Mouse (Mus musculus): ENCODE measurements at regions not wholly inside any gene's neighbourhood (a gene's known extent, or its start where the extent isn't known, plus 50 kb on each side); places are given as distances from the start of the nearest gene placed in this dataset.

DNA sequence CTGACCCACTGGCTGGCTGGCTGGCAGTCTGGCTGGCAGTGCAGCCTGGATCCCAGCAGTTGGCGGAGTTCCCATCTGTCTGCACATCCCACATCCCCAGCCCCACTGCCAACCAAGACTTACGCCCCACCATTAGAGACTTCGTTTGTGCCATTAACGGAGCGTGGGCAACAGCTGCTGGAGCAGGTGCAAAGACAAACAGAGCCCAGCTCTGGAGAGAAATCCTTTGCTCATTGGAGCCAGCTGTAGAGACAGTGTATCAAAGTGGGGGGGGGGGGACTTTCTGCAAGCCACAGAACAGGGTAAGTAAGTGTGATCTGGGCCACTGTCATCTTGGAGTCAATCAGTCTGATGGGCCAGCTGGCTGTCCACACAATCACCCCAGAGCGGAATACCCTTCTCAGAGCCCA is 52.3 kb downstream of the Rplp1 start:
- no peak for DNase-seq (ENCODE audit: low spot score)

DNA sequence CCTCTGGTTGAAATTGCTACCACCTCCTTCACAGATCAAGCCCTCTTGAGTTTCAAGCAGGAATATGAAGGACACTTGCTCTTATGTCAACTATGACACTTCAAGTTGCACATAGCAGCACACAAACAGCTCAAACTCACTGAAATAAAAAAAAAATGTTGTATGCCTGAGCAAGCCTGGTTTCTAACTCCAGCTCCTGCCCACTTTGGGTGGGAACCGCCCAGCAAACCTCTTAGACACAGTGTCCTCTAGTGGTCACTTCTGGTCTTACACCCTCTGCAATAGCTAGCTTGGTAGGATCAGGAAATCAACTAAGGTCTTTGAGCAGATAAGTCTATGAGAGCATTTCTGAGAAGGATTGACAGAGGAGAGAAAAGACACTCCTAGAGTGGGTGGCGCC is 54.2 kb downstream of the Rplp1 start:
- DNase-seq (ENCODE audit: low spot score), result peak; percentile 31

DNA sequence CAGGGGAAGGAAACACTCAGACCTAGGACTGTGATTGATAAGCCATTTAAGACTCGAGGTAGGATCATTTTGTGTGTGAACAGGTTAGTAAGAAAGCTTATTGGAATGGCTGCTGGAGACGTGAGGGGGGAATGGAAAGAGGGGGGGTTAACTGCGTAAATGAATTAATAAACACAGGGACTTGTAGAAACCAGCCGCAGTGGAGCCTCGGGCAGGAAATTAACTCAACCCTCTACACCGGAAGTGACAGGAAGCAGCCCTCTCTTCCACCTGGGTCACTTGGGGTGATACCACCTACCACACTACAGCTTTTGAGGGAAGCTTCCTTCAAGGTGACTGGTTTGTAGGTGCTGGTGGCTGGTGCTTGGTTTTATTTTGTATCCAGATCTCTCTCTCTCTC is 54.9 kb downstream of the Rplp1 start:
- no peak for DNase-seq (ENCODE audit: low spot score)

DNA sequence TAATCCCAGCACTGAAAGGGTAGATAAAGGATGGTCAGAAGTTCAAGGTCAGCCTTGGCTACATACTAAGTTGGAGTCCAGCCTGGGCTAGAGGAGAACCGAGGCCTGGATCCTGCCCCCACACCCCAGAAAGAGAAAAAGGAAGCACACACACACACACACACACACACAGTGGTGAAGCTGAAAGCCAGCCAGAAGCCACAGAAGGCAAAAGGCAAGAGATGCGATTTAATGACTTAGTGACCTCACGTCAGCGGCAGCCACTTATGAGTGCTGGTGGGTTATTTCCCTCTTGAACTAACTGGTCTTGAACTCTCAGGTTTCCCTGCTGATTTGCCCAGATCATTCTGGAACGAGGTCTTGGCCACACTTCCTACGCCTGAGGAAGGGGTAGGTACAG is 56.5 kb downstream of the Rplp1 start:
- no peak for DNase-seq (ENCODE audit: low spot score)

DNA sequence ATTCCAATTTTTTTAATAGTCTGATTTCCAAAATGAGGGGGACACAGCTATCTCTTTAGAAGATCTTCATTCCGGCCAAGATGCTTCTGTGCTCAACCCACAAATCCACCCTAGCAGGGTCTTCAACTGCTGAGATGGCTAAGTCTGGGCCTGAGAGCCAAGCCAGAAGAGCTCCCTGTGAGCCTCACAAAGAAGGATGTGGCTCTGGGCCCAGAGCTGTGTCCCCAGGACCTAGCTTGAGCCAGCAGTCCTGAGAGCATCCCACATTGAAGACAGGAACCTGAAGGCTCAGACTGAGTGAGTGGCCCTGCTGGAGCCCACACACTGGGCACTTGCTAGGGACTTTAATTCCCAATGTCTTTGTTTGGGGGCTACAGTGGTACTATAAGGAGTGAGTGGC is 57.7 kb downstream of the Rplp1 start:
- DNase-seq (ENCODE audit: low spot score), result no peak

DNA sequence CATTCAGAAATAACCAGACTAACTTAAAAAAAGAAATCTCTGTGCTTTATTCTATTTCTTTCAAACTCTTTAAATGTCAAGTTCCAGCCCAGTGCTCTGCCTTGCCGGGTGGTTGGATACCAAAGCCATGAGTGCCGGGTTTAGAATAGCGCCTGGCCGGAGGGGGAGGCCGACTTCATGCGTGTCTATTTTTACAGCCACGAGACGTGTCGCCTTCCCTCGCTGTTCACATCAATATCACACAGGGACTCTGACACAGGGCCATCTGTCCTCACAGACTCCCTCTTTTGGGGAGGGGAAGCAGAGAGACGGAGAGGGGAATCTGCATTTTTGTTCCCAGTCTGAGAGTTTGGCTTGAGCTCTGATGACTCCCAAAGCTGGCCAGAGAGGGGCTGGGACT is 58.7 kb downstream of the Rplp1 start:
- no peak for DNase-seq (ENCODE audit: low spot score)

DNA sequence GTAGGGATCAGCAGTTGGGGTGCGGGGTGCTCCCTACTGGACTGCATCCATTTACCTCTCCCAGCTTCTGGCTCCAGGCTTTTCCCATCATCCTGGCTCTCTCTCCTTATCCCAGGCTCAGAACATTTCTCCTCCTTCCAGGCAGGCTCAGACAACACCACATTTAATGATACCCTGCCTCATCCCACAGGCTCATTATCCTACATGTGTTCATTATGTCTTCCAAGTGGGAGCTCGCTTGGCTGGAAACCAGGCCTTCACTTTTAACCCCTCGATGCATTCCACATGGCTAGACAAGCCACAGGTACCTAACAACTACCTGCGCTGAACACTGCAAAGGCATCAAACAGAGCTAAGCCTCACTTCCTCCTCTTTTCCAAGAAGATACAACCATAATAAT is 60.5 kb downstream of the Rplp1 start:
- no peak for DNase-seq (ENCODE audit: low spot score)

DNA sequence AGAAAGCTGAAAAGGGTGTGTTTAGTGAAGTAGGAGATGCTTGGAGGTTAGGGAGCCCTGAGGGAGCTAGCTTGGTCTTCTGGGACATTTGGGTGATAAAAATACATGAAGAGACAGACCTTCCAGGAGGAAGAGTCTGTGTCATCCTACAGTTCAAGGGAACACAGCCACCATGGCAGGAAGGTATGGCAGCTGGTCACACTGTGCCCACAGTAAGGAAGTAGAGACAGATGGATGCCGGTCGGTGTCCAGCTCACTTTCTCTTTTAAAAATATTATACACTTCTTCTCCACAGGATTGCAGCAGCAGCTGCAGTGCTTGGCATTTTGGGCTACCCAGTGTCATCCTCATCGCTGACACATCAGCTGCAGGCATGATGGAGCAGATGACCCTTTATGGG is 63.0 kb downstream of the Rplp1 start:
- no peak for DNase-seq (ENCODE audit: low spot score)

DNA sequence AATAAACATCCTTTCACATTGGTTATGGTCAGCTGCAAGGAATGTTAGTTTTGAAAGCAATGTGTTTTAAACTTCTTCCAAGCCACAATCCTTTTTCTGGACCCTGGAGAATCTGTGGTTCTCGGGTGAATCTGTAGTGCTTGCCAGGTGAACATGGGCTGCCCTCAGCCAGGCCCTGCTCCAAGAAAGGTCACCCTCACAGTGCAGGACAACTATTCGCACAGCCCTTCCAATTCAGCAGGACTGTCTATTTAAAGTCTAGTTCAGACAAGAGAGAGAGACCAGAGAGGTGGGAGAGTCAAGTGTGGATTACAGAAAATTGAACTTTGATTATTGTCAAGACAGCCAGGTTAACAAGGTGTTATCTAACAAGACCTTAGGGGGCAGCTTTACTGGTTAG is 65.9 kb downstream of the Rplp1 start:
- DNase-seq (ENCODE audit: low spot score), result no peak

DNA sequence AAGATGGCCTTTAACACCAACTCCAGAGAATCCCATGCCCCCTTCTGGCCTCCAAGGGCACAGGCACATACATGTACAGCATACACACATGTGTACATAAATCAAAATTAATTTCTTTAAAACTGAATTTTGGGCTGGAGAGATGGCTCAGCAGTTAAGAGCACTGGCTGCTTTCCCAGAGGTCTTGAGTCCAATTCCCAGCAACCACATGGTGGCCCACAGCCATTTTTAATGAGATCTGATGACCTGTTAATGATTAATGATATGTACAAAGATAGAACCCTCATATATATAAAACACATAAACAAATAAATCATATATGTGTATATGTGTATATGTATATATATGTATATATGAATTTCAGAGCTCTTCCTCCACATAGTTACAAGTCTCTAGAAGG is 66.8 kb downstream of the Rplp1 start:
- no peak for DNase-seq (ENCODE audit: low spot score)

DNA sequence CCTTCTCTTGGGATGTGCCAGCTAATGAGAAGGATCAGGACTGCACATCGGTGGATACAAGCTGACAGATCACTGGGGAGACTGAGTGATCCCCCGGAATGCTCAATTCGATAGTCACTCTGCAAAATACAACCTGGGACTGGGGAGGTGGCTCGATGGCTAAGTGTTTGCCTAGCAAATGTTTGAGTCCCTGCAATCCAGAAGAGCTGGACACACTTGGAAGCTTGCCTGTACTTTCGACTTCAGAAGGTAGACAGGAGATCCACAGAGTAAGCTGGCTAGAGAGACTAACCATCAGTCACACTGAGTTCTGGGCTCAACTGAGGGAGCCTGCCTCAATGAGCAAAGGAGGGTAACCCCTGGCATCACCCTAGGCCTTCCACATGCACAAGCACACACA is 69.7 kb downstream of the Rplp1 start:
- no peak for DNase-seq (ENCODE audit: low spot score)

DNA sequence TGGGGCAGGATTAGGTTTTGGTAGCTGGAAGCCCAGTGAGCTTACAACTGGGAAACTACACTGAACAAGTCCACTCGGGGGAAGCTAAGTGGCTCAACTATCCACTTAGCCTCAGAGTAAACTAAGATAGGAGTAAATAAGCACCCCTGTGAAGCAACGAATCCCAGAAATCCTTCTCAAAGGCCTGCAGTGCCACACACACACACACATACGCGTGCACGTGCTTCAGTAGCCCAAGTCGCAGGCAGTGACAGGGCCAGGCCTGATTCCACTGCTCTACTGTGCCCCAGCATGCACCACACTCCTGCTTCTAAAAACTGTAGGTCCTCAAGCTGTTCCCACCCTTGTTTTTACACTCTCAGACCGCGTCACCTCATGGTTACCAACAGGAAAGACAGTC is 70.2 kb downstream of the Rplp1 start:
- no peak for DNase-seq (ENCODE audit: low spot score)

DNA sequence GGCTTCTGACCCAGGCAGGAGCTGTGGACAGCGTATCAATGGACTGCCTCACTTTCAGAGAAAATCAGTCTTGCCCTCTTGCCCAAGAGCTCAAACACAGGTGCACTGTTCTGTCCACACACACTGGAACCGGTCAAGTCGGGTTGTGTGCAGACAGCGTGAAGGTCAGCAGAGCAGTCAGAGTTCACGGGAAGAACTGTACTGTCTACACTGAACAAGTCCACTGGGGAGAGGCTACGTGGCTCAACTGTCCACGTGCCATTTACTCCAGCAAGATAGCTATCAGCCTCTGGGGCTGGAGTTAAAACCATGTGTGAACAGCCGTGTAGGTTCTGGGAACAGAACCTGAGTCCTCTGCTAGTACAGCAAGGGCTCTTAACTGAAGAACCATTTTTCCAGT is 70.8 kb downstream of the Rplp1 start:
- DNase-seq (ENCODE audit: low spot score), result no peak

DNA sequence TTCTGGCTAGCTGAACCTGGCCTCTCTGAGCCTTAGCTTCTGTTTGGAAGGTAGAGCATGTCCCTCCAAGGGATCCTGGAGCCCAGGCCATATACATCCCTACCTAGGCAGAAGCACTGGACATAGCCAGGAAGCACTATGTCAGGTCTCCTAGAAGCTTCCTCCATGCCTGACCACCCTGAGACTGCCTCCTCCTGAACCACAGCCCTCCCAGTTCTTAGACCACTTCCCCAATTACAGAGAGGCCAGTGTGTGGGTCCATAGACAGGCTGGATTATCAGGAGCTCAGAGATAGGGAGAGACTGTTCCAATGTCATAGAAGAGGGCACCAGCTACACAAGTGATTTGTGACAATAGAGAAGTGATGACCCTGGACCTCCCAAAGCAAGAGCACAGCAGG is 72.0 kb downstream of the Rplp1 start:
- DNase-seq (ENCODE audit: low spot score), result no peak

DNA sequence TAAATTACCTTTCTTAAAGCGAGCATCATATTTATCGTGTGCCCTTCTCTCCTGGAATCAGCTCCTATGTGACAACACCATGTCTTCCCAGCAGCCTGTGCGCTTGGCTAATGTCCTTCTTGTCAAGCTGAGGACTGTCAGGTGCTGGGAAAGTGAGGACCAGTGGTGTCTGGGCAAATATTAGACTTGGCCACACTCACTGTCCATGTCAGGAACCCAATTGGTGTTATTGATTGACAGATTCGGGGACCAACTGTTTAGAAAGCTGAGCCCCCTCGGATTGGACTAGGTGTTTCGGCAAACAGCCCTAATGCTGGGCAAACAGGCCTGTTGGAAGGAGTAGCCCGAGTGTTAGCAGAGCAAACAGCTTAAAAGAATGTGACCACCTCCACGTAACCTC is 73.1 kb downstream of the Rplp1 start:
- DNase-seq (ENCODE audit: low spot score), result no peak

DNA sequence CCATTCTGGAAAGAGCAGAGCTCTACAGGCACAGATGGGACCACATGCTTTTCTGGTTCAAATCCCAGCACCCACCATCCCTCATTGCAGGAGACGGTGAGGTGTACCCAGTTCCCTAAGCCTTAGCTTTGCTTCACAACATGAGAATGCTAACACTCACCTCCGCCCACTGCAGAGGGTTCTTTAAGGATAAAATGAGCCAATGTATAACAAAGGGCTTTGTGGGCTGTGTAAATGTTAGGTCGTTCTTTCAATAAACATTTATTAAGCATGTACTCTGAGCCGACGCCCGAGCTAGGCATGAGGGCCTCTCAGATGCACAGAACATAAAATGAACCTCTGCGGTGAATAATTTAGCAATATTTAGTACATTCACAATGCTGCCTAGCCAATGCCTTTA is 74.0 kb downstream of the Rplp1 start:
- no peak for DNase-seq (ENCODE audit: low spot score)

DNA sequence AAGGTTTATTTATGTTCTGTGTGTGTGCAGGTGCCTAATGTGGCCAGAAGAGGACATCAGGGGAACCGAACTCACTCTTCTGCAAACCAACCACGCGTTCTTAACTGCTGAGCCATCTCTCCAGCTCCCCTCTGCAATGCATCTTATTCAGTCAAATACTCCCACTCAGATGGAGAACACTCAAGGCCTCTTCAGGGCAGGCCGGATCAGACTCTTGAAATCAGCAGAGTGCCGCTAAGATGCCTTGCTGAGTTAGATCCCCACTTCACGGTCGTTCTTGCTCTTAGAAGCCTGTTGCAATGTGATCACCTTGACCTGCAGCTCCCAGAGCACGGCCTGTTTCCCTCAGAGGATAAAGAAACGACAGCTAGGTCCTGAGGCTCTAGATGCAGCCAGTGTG is 81.1 kb downstream of the Rplp1 start:
- DNase-seq (ENCODE audit: low spot score), result no peak

DNA sequence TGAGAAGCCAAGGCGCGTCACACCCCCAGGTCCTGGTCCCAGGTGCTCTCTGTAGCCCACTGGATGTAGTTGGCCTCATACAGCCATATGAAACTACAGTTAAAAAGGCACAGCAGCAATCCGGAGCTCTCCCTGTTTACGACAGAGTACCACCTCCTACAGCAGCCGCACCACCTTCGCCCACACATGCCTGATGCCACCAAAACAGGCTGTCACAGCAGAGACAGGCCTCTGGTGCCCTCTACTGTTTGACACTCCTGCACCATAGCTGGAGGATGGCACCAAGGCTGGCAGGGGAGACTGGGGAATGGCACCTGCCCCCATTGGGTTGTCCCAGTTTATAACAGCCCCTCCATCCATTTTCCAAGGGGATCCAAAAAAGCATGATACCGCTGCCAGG is 84.1 kb downstream of the Rplp1 start:
- no peak for DNase-seq (ENCODE audit: low spot score)

DNA sequence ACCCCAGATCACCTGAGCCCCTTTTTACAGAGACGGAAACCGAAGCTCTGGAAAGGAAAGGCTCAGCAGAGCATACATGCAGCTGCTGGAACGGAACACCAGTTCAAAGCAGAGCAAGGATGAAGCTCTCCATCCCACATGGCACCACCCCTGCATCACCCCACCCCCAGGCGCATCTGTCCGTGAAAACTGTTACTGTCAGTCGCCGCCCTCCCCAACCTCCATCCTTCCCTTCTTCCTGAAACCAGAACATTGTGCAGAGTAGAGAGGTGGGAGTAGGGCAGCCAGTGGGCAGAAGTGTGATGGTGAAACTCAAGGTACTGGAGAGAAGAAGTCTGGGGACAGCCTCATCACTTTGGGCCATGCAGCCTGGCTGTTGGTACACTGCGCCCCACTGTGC is 84.6 kb downstream of the Rplp1 start:
- no peak for DNase-seq (ENCODE audit: low spot score)

DNA sequence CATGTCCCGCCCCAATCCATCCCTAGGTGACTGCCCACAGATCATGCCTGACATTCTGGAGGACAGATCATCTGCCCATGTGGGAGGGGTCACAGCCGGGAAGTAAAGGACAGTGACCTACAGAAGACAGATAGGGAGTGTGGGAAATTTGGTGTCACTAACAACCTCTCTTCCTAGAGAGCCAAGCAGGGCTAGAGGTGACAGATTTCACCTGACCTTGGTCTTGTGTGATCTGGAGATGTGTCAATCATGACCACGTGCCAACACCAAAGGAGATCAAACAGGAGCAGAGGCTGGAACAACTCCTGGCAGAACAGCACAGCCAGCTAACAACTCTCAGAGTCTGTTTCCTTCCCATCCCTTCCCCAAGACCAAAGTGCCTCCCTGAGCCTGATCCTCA is 85.0 kb downstream of the Rplp1 start:
- no peak for DNase-seq (ENCODE audit: low spot score)

DNA sequence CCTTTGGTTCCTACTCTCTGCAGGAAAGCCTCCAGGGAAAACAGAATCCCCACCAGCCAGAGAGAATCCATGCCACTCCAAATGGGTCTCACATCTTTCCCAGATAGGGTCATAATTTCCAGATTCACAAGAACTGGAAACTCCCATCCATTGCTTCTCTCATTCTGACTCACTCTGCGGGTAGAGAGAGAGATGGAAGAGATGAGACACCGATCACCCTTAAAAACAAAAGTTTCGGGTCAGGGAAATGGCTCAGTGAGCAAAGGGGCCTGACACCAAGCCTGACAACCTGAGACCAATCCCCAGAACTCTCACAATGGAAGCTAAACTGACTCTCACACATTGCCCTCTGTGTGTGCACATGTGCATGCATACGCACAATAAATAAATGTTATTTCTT is 86.6 kb downstream of the Rplp1 start:
- no peak for DNase-seq (ENCODE audit: low spot score)

DNA sequence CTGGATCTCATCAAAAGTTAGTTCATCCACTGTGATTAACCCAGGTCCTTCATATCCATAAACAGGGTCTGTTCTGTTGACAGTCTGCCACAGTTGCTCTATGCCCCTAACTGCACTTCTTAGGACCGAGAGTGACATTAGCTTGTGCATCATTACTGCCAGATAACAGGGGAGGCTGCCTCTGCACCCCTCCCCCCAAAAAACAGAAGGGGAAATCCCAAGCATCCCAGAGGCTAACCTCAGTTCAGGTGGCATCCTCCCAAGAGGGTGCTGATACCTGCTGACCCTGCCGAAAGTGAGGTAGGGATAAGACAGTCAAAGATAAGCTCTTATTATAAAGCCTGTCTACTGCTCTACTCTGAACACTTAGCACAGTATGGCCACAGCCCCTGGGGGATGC is 87.3 kb downstream of the Rplp1 start:
- no peak for DNase-seq (ENCODE audit: low spot score)

DNA sequence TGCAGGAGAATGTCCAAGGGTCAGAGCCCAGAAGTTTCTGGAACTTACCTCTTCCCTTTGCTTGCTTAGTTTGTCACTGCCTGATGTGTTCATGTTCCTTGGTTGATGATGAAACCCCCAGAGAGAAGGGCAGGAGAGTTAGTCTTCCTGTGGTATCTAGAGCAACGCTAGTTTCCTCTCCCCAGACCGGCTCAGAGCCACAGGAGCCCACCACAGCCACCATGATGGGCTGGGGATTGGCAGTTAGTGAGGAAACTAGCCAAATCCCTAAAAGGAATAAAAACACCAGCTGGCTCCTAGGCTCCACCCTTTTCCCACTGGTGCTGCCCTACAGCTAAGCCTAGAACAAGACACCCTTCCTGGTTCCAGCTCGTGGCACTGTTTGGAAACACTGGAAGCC is 87.9 kb downstream of the Rplp1 start:
- DNase-seq (ENCODE audit: low spot score), result no peak

DNA sequence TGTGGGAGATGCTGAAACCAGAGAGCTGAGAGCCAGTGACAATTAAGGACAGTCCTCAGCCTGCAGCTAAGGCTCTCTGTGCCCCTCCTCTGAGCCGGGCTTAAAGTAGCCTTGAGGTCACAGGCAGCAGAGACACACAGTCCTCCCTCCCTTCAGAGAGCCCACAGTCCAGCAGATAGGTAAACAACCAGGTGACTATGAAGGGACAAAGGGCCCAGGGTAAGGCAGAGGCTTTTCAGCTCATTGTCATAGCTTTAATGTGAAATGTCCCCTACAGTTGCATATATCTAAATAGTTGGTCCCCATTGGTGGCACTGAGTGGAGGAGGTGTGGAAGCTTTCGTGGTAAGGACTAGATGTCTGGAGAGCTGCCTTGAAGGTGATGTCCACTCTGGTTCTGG is 88.5 kb downstream of the Rplp1 start:
- DNase-seq (ENCODE audit: low spot score), result no peak

DNA sequence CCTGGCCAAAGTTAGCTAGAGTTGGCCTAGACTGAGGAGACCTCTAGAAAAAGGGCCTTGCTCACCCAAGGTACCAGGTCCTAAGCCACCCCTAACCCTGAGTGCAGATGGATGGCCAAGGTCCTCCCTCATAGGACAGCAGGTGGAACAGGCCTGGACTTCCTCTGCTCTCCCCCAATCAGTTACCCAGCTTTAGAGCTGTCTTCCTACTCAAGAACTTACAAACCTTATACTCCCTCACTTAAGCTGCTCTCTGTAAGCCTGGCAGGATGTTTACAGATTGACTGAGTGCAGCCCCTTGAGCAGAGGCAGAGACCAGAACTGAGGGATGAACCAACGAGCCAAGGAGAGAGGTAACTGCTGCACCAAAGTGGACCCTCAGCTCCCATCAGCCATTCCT is 94.5 kb downstream of the Rplp1 start:
- DNase-seq (ENCODE audit: low spot score), result no peak

All from c-Kit-positive CD71-positive TER-119-positive erythroid progenitor cells, embryonic 14.5 days (primary cell).